Mouse (Mus musculus): ENCODE data around the gene Pigq.

DNA sequence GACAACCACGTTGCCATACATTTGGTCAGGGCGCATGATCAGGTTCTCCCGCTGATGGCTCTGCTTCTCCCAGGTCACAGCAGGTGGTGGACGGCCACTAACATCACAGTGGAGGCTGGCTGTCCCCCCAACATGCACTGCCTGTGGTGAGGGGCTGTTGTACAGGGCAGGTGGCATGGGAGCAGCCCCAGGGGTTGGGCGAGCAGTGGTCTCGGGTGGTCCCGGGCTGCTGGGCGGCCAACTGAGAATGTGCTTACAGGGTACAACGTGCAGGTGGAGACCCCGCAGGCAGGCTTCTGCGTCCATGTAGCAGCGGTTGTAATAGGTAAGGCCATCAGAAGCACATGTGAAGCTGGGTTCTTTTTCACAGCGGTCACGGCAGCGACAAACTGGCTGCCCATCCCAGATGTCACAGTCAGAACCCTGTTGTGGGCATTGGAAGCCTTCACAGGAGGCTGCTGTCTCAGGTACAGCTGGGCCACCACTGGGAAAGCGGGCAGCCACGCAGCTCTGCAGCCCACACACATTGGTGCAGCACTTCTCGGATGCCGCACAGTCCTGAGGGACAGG is 66.0 kb downstream of the Pigq start:
- TF ChIP-seq CTCF (IDR thresholded peaks at IDR 0.05; ENCODE audit: low read depth, low read length) (no peak), GATA1 (IDR thresholded peaks at IDR 0.05; ENCODE audit: borderline replicate concordance, low read length) (no peak)
